Mouse (Mus musculus) thymus, adult 2 months (tissue): ENCODE measurements around the gene Aknad1.

Experiments
- CTCF ChIP-seq: fragments of 200-500 bp; IDR thresholded peaks from 2 replicates; pipeline ENCODE4 v1.5.1; 2012; ENCODE audit warnings: mild to moderate bottlenecking, control low read depth, low read length, moderate library complexity, borderline replicate concordance; ENCODE audit not compliant: control insufficient read depth, poor library complexity, insufficient read depth; ENCODE audit errors: extremely low read depth
- POLR2A ChIP-seq: fragments of 200-500 bp; IDR thresholded peaks from 2 replicates; pipeline ENCODE4 v1.6.1; 2012; ENCODE audit warnings: mild to moderate bottlenecking, low read length, control low read depth, moderate library complexity; ENCODE audit not compliant: control insufficient read depth, poor library complexity, insufficient read depth; ENCODE audit errors: extremely low read depth

DNA sequence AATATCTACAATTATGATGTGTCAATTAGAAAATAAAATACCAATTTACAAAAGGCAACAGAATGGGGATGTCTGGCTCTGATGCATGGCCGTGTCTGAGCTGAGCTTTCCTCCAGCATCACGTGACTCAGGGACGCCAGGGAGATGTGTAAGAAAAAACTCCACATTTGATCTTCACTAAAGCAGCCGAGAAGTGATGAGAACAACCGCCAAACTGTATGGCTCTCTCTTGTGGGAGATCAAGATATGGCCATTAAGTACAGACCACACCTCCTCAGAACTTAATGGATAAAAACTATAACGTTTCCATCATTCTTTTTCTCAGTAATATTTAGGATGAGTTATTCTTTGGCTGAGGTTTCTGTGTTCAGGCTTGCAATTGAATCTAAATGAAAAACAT, 11.6 kb downstream of the Aknad1 start:
- TF ChIP-seq CTCF (no peak), POLR2A (no peak)
